Mouse (Mus musculus): ENCODE results near the gene Car5a. TPM values are rescaled to one million over a fixed set of nuclear protein-coding genes. Genes with fewer than 3 reads are reported as not detected.

The Car5a gene
- total RNA-seq, 2 experiments from 2014 or later = 2.3 to 4.6 TPM

- DNase-seq = peak; percentile 36
Observed at GRCm38 (mm10) chr8:121906542-121907512, 37.9 kb downstream of the Car5a start.

GRCm38 (mm10) chr8:121905864-121906263 is 38.8 kb downstream of the Car5a start:
- no peak for DNase-seq

GRCm38 (mm10) chr8:121905420-121905819 is 39.3 kb downstream of the Car5a start:
- DNase-seq = no peak

GRCm38 (mm10) chr8:121904999-121905398 is 39.7 kb downstream of the Car5a start:
- no peak for DNase-seq

GRCm38 (mm10) chr8:121903977-121904376 is 40.7 kb downstream of the Car5a start:
- no peak for DNase-seq

- peak; percentile 80 for DNase-seq
Observed at GRCm38 (mm10) chr8:121901498-121902236, 43.0 kb downstream of the Car5a start.

- DNase-seq = no peak
Observed at GRCm38 (mm10) chr8:121899180-121900044, 45.3 kb downstream of the Car5a start.

- peak; percentile 86 for DNase-seq
Observed at GRCm38 (mm10) chr8:121898401-121898931, 46.2 kb downstream of the Car5a start.

- peak; percentile 54 for DNase-seq
Observed at GRCm38 (mm10) chr8:121897871-121898381, 46.8 kb downstream of the Car5a start.

- no peak for DNase-seq
Observed at GRCm38 (mm10) chr8:121897205-121897604, 47.5 kb downstream of the Car5a start.

GRCm38 (mm10) chr8:121896476-121897145 is 48.1 kb downstream of the Car5a start:
- DNase-seq = no peak

GRCm38 (mm10) chr8:121895910-121896309 is 48.8 kb downstream of the Car5a start:
- peak; percentile 64 for DNase-seq

- DNase-seq = peak; percentile 49
Observed at GRCm38 (mm10) chr8:121892875-121893274, 51.8 kb downstream of the Car5a start.

- DNase-seq = no peak
Observed at GRCm38 (mm10) chr8:121889810-121890785, 54.6 kb downstream of the Car5a start.

- peak; percentile 45 for DNase-seq
Observed at GRCm38 (mm10) chr8:121889317-121889716, 55.4 kb downstream of the Car5a start.

- DNase-seq = no peak
Observed at GRCm38 (mm10) chr8:121887547-121887946, 57.2 kb downstream of the Car5a start.

- DNase-seq = no peak
Observed at GRCm38 (mm10) chr8:121885433-121885832, 59.3 kb downstream of the Car5a start.

GRCm38 (mm10) chr8:121885001-121885400 is 59.7 kb downstream of the Car5a start:
- DNase-seq = no peak

- DNase-seq = no peak
Observed at GRCm38 (mm10) chr8:121884181-121884580, 60.5 kb downstream of the Car5a start.

GRCm38 (mm10) chr8:121881921-121882320 is 62.8 kb downstream of the Car5a start:
- no peak for DNase-seq

All from adrenal gland, postnatal 10 days (tissue).